Comparison of ENCODE assay signal across 20 mouse cellular contexts in genomic region chr14:48515538-48515937, GRCm38 (mm10).
A peak's percentile ranks its signal among the peaks of the same experiment; 100 is the strongest.
DNase-seq lines count a peak whose midpoint lies in the region; ATAC-seq and TF ChIP-seq lines count a peak whose summit lies in the region.
"Had no signal": no experiment of that assay in that cellular context is flagged by ENCODE, and none has a peak within 500 bp of the region (broad histone marks: within the 10 kb centered on the region; RNA-seq: fewer than 3 reads in every experiment).

No protein-coding gene starts in this region.

- H3K36me3 ChIP-seq in hindbrain, postnatal 0 days (ENCODE audit: insufficient read depth, low read length): no peaks in the 10 kb centered on the region
- no peaks in the 10 kb centered on the region for H3K36me3 ChIP-seq in hindbrain, embryonic 10.5 days
- H3K36me3 ChIP-seq: forebrain, embryonic 10.5 days had no signal

- H3K27me3 ChIP-seq in hindbrain, postnatal 0 days (ENCODE audit: insufficient read depth, low read length): 0 out of 2 replicates have a peak, but pooled peaks cover 4% of the 10 kb centered on the region
- peaks cover 95% of the 10 kb centered on the region for H3K27me3 ChIP-seq in hindbrain, embryonic 10.5 days (ENCODE audit: insufficient read depth, poor library complexity, severe bottlenecking)
- H3K27me3 ChIP-seq: liver, embryonic 12.5 days had no signal

- 0 out of 2 replicates have a peak, but pooled peaks cover 4% of the 10 kb centered on the region for H3K4me1 ChIP-seq in hindbrain, postnatal 0 days (ENCODE audit: insufficient read depth, low read length)
- H3K4me1 ChIP-seq in hindbrain, embryonic 10.5 days (replicated peaks): peaks cover 27% of the 10 kb centered on the region
- H3K4me1 ChIP-seq: liver, embryonic 12.5 days had no signal

- peak; percentile 33 to 51 for DNase-seq in cerebellum, postnatal 14 days
- no peak for DNase-seq in cerebellum, adult 8-10 months
- DNase-seq in hindbrain, postnatal 0 days (ENCODE audit: low spot score): peak; percentile 62
- DNase-seq in hindbrain, embryonic 10.5 days (ENCODE audit: low spot score): no peak
- peak; percentile 36 for DNase-seq in lung, postnatal 36 days
- DNase-seq in lung, postnatal 25 days (ENCODE audit: low spot score): no peak
- no peak for DNase-seq in kidney, postnatal 36 days
- DNase-seq: adrenal gland, postnatal 10 days; cerebellum, adult 9-11 months; gastrocnemius, postnatal 10 days; heart, postnatal 10 days; kidney, adult 2 months; lung, embryonic 14.5 days; thymus, adult 2 months; thymus, postnatal 4 days had no signal

- H3K27ac ChIP-seq in hindbrain, postnatal 0 days: no peak overlapping the region
- no peak overlapping the region for H3K27ac ChIP-seq in hindbrain, embryonic 10.5 days
- H3K27ac ChIP-seq: forebrain, embryonic 10.5 days; kidney, postnatal 0 days; liver, embryonic 12.5 days had no signal

- no peak for TF ChIP-seq CTCF in hindbrain, postnatal 0 days (IDR thresholded peaks at IDR 0.05; ENCODE audit: low read depth)

- no peak overlapping the region for H3K4me3 ChIP-seq in hindbrain, postnatal 0 days (ENCODE audit: low read length)
- H3K4me3 ChIP-seq in hindbrain, embryonic 10.5 days: no peak overlapping the region
- H3K4me3 ChIP-seq: forebrain, embryonic 10.5 days; liver, embryonic 12.5 days had no signal

- no peak overlapping the region for H3K9ac ChIP-seq in hindbrain, postnatal 0 days (replicated peaks; ENCODE audit: low read length)
- H3K9ac ChIP-seq: liver, embryonic 12.5 days; lung, embryonic 14.5 days had no signal

- peak; percentile 45; the same call in 1 of the 2 replicates for ATAC-seq in hindbrain, postnatal 0 days
- ATAC-seq: inflammation-experienced regulatory T-cells, adult 6 months; liver, embryonic 12.5 days had no signal

- H3K9me3 ChIP-seq in hindbrain, postnatal 0 days (ENCODE audit: low read length): no peaks in the 10 kb centered on the region
- no peaks in the 10 kb centered on the region for H3K9me3 ChIP-seq in hindbrain, embryonic 10.5 days
- H3K9me3 ChIP-seq: forebrain, embryonic 10.5 days; liver, embryonic 12.5 days had no signal

- WGBS in hindbrain, postnatal 0 days: 41% methylated on average over 8 of the region's 8 CpGs
- 64% methylated on average over 8 of the region's 8 CpGs for WGBS in hindbrain, embryonic 10.5 days

- H3K4me2 ChIP-seq in hindbrain, postnatal 0 days (ENCODE audit: low read depth, low read length): no peak overlapping the region
- H3K4me2 ChIP-seq: heart, embryonic 11.5 days; liver, embryonic 12.5 days; lung, embryonic 14.5 days had no signal

Comparison
In these comparisons a context has a peak if more than half of its experiments do, and no peak if none do; other contexts are left out.
1. DNase-seq: peak in cerebellum, postnatal 14 days (2 of 2), hindbrain, postnatal 0 days (single experiment) and lung, postnatal 36 days (single experiment); none in cerebellum, adult 8-10 months (single experiment), hindbrain, embryonic 10.5 days (single experiment), lung, postnatal 25 days (single experiment) and kidney, postnatal 36 days (0 of 2).